Mouse (Mus musculus): Measurements from ENCODE around the gene Ano10.
"Not testable (repeated sequence)": the region's sequence is repeated elsewhere in the genome, so short reads cannot be mapped to it uniquely, and the experiment has no call there.

The Ano10 gene

GRCm38 (mm10) chr9:122294242-122294881, at the start of gene Ano10:
Gene Ano10 (minus strand): TSS chr9:122294423.
- peak; percentile 63 for DNase-seq (ENCODE audit: extremely low read depth, low read depth, low spot score)

GRCm38 (mm10) chr9:122343399-122343798, 49.2 kb upstream of the Ano10 start:
- DNase-seq (ENCODE audit: extremely low read depth, low read depth, low spot score), result no peak

- no peak for DNase-seq (ENCODE audit: extremely low read depth, low read depth, low spot score)
Measured at GRCm38 (mm10) chr9:122339972-122340371, 45.7 kb upstream of the Ano10 start.

- DNase-seq (ENCODE audit: extremely low read depth, low read depth, low spot score), result no peak
Measured at GRCm38 (mm10) chr9:122337510-122337931, 43.3 kb upstream of the Ano10 start.

GRCm38 (mm10) chr9:122336677-122337076, 42.5 kb upstream of the Ano10 start:
- DNase-seq (ENCODE audit: extremely low read depth, low read depth, low spot score), result no peak

- no peak for DNase-seq (ENCODE audit: extremely low read depth, low read depth, low spot score)
Measured at GRCm38 (mm10) chr9:122328199-122328598, 34.0 kb upstream of the Ano10 start.

- DNase-seq (ENCODE audit: extremely low read depth, low read depth, low spot score), result no peak
Measured at GRCm38 (mm10) chr9:122325996-122326395, 31.8 kb upstream of the Ano10 start.

GRCm38 (mm10) chr9:122322356-122322755, 28.1 kb upstream of the Ano10 start:
- DNase-seq (ENCODE audit: extremely low read depth, low read depth, low spot score), result no peak

GRCm38 (mm10) chr9:122320626-122321025, 26.4 kb upstream of the Ano10 start:
- no peak for DNase-seq (ENCODE audit: extremely low read depth, low read depth, low spot score)

- no peak for DNase-seq (ENCODE audit: extremely low read depth, low read depth, low spot score)
Measured at GRCm38 (mm10) chr9:122316562-122316961, 22.3 kb upstream of the Ano10 start.

- no peak for DNase-seq (ENCODE audit: extremely low read depth, low read depth, low spot score)
Measured at GRCm38 (mm10) chr9:122315501-122315900, 21.3 kb upstream of the Ano10 start.

- no peak for DNase-seq (ENCODE audit: extremely low read depth, low read depth, low spot score)
Measured at GRCm38 (mm10) chr9:122314942-122315341, 20.7 kb upstream of the Ano10 start.

- no peak for DNase-seq (ENCODE audit: extremely low read depth, low read depth, low spot score)
Measured at GRCm38 (mm10) chr9:122314386-122314785, 20.2 kb upstream of the Ano10 start.

- DNase-seq (ENCODE audit: extremely low read depth, low read depth, low spot score), result not testable (repeated sequence)
Measured at GRCm38 (mm10) chr9:122313128-122313527, 18.9 kb upstream of the Ano10 start.

- no peak for DNase-seq (ENCODE audit: extremely low read depth, low read depth, low spot score)
Measured at GRCm38 (mm10) chr9:122312296-122312990, 18.2 kb upstream of the Ano10 start.

- DNase-seq (ENCODE audit: extremely low read depth, low read depth, low spot score), result no peak
Measured at GRCm38 (mm10) chr9:122311051-122311760, 17.0 kb upstream of the Ano10 start.

- DNase-seq (ENCODE audit: extremely low read depth, low read depth, low spot score), result no peak
Measured at GRCm38 (mm10) chr9:122310613-122311049, 16.4 kb upstream of the Ano10 start.

GRCm38 (mm10) chr9:122309013-122309980, 15.1 kb upstream of the Ano10 start:
- DNase-seq (ENCODE audit: extremely low read depth, low read depth, low spot score), result no peak

- no peak for DNase-seq (ENCODE audit: extremely low read depth, low read depth, low spot score)
Measured at GRCm38 (mm10) chr9:122305302-122305701, 11.1 kb upstream of the Ano10 start.

- DNase-seq (ENCODE audit: extremely low read depth, low read depth, low spot score), result no peak
Measured at GRCm38 (mm10) chr9:122296169-122296568, 1.9 kb upstream of the Ano10 start.

- DNase-seq (ENCODE audit: extremely low read depth, low read depth, low spot score), result no peak
Measured at GRCm38 (mm10) chr9:122295396-122295795, 1.2 kb upstream of the Ano10 start.
